Mouse (Mus musculus): ENCODE measurements around the gene Cspg5. TPM values are rescaled to one million over a fixed set of nuclear protein-coding genes. Genes with fewer than 3 reads are reported as not detected.

Cspg5 gene
- polyA plus RNA-seq, 1 experiment = 1.6 TPM

DNA sequence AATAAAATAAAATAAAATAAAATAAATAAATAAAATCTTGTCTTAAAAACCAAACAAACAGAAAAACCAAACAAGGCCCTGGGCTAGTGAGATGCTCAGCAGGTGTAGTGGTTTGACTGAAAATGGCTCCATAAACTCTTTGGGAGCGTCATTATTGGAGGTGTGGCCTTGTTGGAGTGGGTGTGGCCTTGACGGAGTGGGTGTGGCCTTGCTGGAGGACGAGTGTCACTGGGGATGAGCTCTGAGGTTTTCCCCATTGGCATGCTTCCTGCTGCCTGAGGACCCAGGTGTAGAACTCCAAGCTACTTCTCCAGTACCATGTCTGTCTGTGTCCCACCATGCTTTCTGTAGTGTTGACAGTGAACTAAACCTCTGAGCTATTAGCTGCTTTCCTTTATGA, 51.2 kb downstream of the Cspg5 start:
- Histone ChIP-seq H3K36me3 (ENCODE audit: control insufficient read depth, insufficient read depth, low read length) (no peaks in the 10 kb centered on the region), H3K4me3 (ENCODE audit: insufficient read depth, low read depth, low read length) (no peak overlapping the region), H3K27ac (ENCODE audit: insufficient read depth, low read depth, low read length) (no peak overlapping the region), H3K27me3 (replicated peaks; ENCODE audit: control insufficient read depth, insufficient read depth, low read length) (no peaks in the 10 kb centered on the region), H3K4me1 (ENCODE audit: control insufficient read depth, insufficient read depth, low read length) (no peaks in the 10 kb centered on the region; the same call in 1 of the 2 replicates)
- WGBS = 40% methylated on average over 3 of the region's 3 CpGs
- no peak for DNase-seq
- TF ChIP-seq CTCF (conservative IDR thresholded peaks at IDR 0.05; ENCODE audit: insufficient read depth, insufficient read length, low read depth, low read length) = no peak
- no peak for TF ChIP-seq POLR2A (IDR thresholded peaks at IDR 0.05; ENCODE audit: low read depth, low read length)

GRCm38 (mm10) chr9:110296867-110297627, 53.5 kb downstream of the Cspg5 start:
- DNase-seq = peak; percentile 88
- H3K27me3 ChIP-seq (replicated peaks; ENCODE audit: control insufficient read depth, insufficient read depth, low read length) = no peaks in the 10 kb centered on the region
- H3K4me3 ChIP-seq (ENCODE audit: insufficient read depth, low read depth, low read length) = no peak overlapping the region
- no peaks in the 10 kb centered on the region for H3K36me3 ChIP-seq (ENCODE audit: control insufficient read depth, insufficient read depth, low read length)
- no peak overlapping the region for H3K27ac ChIP-seq (ENCODE audit: insufficient read depth, low read depth, low read length)
- TF ChIP-seq CTCF (conservative IDR thresholded peaks at IDR 0.05; ENCODE audit: insufficient read depth, insufficient read length, low read depth, low read length) (peak; percentile 96), POLR2A (IDR thresholded peaks at IDR 0.05; ENCODE audit: low read depth, low read length) (no peak)
- WGBS = 3% methylated on average over 5 of the region's 5 CpGs
- no peaks in the 10 kb centered on the region; the same call in 1 of the 2 replicates for H3K4me1 ChIP-seq (ENCODE audit: control insufficient read depth, insufficient read depth, low read length)

DNA sequence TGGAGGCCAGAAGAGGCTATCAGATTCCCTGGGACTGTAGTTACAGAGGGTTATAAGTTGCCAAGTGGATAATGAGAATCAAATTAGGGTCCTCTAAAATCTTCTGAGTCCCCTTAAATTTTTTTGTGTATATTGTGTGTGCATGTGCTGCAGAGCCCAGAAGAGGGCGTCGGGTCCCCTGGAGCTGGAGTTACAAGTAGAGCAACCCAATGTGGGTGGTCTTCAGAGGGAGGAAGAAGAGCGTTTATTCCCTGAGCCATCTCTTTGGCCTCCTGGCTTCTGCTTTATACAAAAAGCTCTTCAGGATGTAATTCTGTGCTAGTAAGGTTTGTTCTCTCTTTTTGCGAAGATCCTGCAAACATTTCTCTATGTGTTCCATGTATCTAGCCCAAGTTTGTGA, 60.9 kb downstream of the Cspg5 start:
- DNase-seq = no peak
- under 1% methylated on average over 4 of the region's 4 CpGs for whole genome bisulfite sequencing

DNA sequence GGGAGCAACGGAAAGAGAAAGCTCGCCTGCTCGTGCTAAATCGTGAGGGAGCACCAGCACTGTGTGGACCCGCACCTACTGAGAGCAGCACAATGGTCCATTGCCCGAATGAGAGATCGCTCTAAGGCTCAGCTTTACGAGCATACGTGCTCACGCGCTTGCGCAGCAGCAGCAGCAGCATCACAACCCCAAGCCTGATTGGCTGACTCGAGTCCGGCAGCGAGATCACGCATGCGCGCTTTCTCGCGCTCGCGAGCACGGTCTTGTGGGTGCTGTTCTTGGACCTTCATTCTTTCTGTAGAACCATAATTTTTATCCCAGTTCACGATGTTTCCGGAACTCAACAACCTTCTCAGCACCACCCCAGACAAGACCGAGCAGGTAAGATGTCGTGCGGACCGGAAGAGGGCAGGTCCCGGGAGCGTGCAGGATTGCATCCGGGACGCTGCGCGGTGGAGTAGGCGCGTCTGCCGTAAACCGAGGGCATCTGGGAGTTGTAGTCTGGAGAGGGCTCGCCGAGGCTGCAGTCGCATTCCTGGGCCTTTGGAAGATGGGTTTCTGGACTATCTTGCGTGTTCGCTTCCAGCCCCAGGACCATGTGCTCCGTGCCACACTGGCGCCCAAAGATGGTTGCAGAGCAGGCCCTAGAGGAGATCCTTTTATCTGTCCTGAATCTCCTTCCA, 61.5 kb downstream of the Cspg5 start, which contains the start of gene Elp6:
Gene Elp6 (plus strand): TSS at position 205 of the 683 bp plus-strand sequence.
- H3K27me3 ChIP-seq (replicated peaks; ENCODE audit: control insufficient read depth, insufficient read depth, low read length) = no peaks in the 10 kb centered on the region
- DNase-seq = peak; percentile 96
- peak; percentile 94 for TF ChIP-seq POLR2A (IDR thresholded peaks at IDR 0.05; ENCODE audit: low read depth, low read length)
- no peak for TF ChIP-seq CTCF (conservative IDR thresholded peaks at IDR 0.05; ENCODE audit: insufficient read depth, insufficient read length, low read depth, low read length)
- under 1% methylated on average over 46 of the region's 46 CpGs for WGBS
- peaks cover 4% of the 10 kb centered on the region; the same call in 1 of the 2 replicates for H3K4me1 ChIP-seq (ENCODE audit: control insufficient read depth, insufficient read depth, low read length)
- H3K27ac ChIP-seq (ENCODE audit: insufficient read depth, low read depth, low read length) = peak within 1 kb of the TSS; percentile 85
- no peaks in the 10 kb centered on the region for H3K36me3 ChIP-seq (ENCODE audit: control insufficient read depth, insufficient read depth, low read length)
- H3K4me3 ChIP-seq (ENCODE audit: insufficient read depth, low read depth, low read length) = peak within 1 kb of the TSS; percentile 72

More for the DNA sequence above, 60.9 kb downstream of the Cspg5 start:
- Histone ChIP-seq H3K4me1 (ENCODE audit: control insufficient read depth, insufficient read depth, low read length) (peaks cover 4% of the 10 kb centered on the region; the same call in 1 of the 2 replicates), H3K27ac (ENCODE audit: insufficient read depth, low read depth, low read length) (peak overlapping the region; percentile 85), H3K4me3 (ENCODE audit: insufficient read depth, low read depth, low read length) (peak overlapping the region; percentile 72), H3K27me3 (replicated peaks; ENCODE audit: control insufficient read depth, insufficient read depth, low read length) (no peaks in the 10 kb centered on the region), H3K36me3 (ENCODE audit: control insufficient read depth, insufficient read depth, low read length) (no peaks in the 10 kb centered on the region)
- 0 out of 2 replicates have a peak, but pooled peaks have one; percentile 25 for TF ChIP-seq CTCF (conservative IDR thresholded peaks at IDR 0.05; ENCODE audit: insufficient read depth, insufficient read length, low read depth, low read length)
- TF ChIP-seq POLR2A (IDR thresholded peaks at IDR 0.05; ENCODE audit: low read depth, low read length) = no peak

GRCm38 (mm10) chr9:110306371-110306770, 62.8 kb downstream of the Cspg5 start:
- 96% methylated on average over 5 of the region's 5 CpGs for WGBS
- H3K27ac ChIP-seq (ENCODE audit: insufficient read depth, low read depth, low read length) = no peak overlapping the region
- H3K36me3 ChIP-seq (ENCODE audit: control insufficient read depth, insufficient read depth, low read length) = no peaks in the 10 kb centered on the region
- peaks cover 4% of the 10 kb centered on the region; the same call in 1 of the 2 replicates for H3K4me1 ChIP-seq (ENCODE audit: control insufficient read depth, insufficient read depth, low read length)
- TF ChIP-seq POLR2A (IDR thresholded peaks at IDR 0.05; ENCODE audit: low read depth, low read length) (no peak), CTCF (conservative IDR thresholded peaks at IDR 0.05; ENCODE audit: insufficient read depth, insufficient read length, low read depth, low read length) (no peak)
- no peaks in the 10 kb centered on the region for H3K27me3 ChIP-seq (replicated peaks; ENCODE audit: control insufficient read depth, insufficient read depth, low read length)
- no peak for DNase-seq
- no peak overlapping the region for H3K4me3 ChIP-seq (ENCODE audit: insufficient read depth, low read depth, low read length)

Other genes starting within 250 kb of the Cspg5 start
- 12.0 and 12.2 TPM in 2 replicates for gene Smarcc1, start 126.1 kb upstream of the Cspg5 start, polyA plus RNA-seq (2012; rRNA removed)
- 84.3 and 87.6 TPM in 2 replicates for gene Dhx30, start 126.0 kb upstream of the Cspg5 start, polyA plus RNA-seq (2012; rRNA removed)
- gene Elp6, start 61.4 kb downstream of the Cspg5 start, polyA plus RNA-seq (2012; rRNA removed) = 8.6 and 10.7 TPM in 2 replicates
- 44.8 and 45.5 TPM in 2 replicates for gene Scap, start 89.5 kb downstream of the Cspg5 start, polyA plus RNA-seq (2012; rRNA removed)
- gene Ptpn23, start 164.4 kb downstream of the Cspg5 start, polyA plus RNA-seq (2012; rRNA removed) = 26.6 and 29.2 TPM in 2 replicates
- 0.17 TPM in 1 of 2 replicates, not detected in the other for gene Ngp, start 176.0 kb downstream of the Cspg5 start, polyA plus RNA-seq (2012; rRNA removed)
- gene Klhl18, start 232.9 kb downstream of the Cspg5 start, polyA plus RNA-seq (2012; rRNA removed) = 17.4 and 17.8 TPM in 2 replicates
- gene Kif9, start 233.2 kb downstream of the Cspg5 start, polyA plus RNA-seq (2012; rRNA removed) = 1.8 and 3.1 TPM in 2 replicates

Data from kidney, adult 2 months (tissue).